Mouse (Mus musculus) mouse trophoblast stem cell (cell line): Measurements from ENCODE around the gene Med13.
"Not testable (repeated sequence)": the region's sequence is repeated elsewhere in the genome, so short reads cannot be mapped to it uniquely, and the experiment has no call there.

ENCODE experiments used
- in situ Hi-C, 2 experiments: fragments of 300-500 bp; cut with MseI, MboI; formaldehyde crosslinking; loops; 2 replicates in 1 of 2; 3 replicates in 1 of 2; pipeline ENCODE4 v1.15.1; 2025

Med13 gene

GRCm38 (mm10) chr11:86310280-86310679 lies 47.1 kb downstream of the Med13 start:
- in situ Hi-C loops = no loop called here

GRCm38 (mm10) chr11:86292201-86292600 lies 65.2 kb downstream of the Med13 start:
- in situ Hi-C loops = not testable (repeated sequence)

DNA sequence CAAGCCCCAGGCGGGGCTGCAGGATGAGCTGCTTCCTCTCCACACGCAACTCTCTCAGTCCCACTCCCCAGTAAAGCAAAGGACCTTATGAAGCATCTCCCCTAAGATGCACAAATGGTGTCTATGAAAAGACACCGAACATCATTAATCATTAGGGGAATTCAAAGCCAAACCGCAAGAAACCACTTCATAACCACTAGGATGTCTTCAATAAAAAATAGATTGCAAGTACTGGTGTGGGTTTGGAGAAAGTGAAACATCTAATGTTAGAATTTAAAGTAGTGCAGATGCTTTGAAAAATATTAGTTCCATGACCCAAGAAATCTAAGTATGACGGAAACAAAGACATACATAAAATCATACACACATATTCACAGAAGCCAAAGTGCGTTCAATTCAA lies 65.7 kb downstream of the Med13 start:
- in situ Hi-C loops = no loop called here

- in situ Hi-C loops = no loop called here
Measured at GRCm38 (mm10) chr11:86285729-86286128, 71.7 kb downstream of the Med13 start.

DNA sequence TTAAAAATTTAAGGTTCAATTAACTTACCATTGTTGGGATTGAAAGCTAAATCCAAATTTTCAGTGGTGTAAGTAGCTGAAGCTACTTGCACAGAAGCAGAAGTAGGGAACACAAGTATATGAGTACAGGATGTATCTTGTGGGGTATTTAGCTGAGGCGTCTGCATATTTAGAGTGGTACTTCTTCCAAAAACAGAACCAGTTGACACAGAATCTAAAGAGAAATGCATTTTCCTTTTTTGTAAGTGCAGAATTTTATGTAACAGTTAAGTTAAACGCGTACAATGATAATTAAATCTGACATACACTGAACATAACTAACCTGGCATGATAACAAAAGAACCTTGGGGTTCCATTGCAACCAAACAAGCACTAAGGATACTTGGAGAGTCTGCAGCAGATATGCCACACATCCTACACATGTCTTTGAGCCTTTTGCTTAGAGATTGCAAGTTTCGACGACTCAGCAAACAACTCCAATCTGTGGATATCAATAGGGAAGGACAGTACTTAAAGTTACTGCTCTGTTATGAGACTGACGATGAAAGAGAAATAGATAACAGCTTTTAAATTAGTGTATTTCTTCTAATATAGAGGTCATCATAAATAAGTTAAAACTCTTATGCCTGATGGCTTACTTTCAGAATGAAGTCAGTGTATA lies 78.8 kb downstream of the Med13 start:
- in situ Hi-C loops = no loop called here

DNA sequence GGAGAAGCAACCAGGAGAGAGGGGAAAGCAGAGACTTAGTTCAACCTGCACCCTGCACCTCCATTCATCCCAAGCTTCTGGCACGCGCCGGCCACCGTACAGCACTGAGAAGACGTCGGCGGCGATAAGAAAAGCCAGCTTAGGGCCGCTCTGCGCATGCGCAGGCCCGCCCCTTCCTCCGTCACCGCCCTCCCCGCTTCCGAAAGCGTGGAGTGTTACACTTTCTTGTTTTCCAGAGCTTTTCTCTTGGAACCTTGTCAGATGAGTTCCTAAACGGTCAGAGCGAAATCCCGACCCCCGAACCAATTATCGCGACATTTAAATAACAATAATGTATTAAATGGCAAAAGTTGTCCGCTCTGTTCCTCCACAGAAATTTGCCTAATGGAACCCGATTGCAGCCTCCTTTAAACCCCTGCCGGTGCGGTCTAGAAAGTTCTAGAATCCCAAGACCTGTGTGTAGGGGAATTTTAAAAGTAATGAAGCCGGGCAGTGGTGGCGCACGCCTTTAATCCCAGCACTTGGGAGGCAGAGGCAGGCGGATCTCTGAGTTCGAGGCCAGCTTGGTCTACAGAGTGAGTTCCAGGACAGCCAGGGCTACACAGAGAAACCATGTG lies 99.8 kb downstream of the Med13 start, which contains the start of gene Ints2:
TSS of gene Ints2 (minus strand) at position 116 of the 617 bp plus-strand sequence.
- in situ Hi-C loops = no loop called here

- in situ Hi-C loops = no loop called here
Measured at GRCm38 (mm10) chr11:86257054-86257453, 100.3 kb downstream of the Med13 start.

GRCm38 (mm10) chr11:86253342-86253741 lies 104.1 kb downstream of the Med13 start:
- in situ Hi-C loops = no loop called here

DNA sequence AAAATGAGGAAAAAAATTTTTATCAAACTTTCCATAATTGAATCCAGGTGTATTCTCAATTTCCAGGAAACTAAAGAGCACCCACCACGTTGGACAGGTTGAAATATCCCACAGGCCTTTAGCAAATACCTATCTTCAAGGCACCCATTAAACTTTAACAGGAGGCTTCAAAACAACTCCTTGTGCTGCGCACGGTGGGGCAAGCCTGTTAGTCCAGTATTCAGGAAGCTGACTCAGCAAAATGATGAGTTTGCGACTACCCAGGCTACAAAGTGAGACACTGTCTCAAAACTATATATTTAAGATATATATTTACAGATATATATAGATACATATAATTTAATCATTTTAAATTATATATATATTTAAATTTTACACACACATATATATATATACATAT lies 125.0 kb downstream of the Med13 start:
- in situ Hi-C loops = no loop called here

DNA sequence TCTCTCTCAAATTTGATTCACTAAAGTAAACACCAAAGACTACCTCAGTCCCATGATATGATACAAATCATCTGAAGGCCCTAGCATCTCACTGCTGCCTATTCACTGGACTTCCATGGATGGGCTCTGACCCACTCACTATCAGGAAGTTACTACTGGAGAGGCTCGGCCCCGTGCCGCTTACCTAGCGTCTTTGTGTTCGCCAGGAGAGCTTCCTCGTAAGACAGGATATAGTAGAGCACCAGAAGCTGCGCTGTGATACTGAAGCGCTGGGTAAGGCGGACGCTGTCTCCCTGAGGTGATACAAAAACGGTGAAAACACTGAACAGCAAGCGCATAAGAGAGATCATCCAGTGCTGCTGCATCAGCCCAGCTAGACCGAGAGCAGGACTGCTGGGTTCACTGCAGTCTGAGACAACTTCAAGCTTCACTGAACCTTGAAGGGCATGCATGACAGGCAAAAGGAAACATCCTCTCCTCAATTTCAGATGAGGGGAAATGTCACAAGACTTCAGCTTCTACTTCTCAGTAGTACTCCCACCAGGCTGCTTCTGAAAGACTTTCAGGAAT lies 125.5 kb downstream of the Med13 start:
- in situ Hi-C loops = no loop called here

GRCm38 (mm10) chr11:86226646-86227180 lies 130.7 kb downstream of the Med13 start:
- in situ Hi-C loops = no loop called here

DNA sequence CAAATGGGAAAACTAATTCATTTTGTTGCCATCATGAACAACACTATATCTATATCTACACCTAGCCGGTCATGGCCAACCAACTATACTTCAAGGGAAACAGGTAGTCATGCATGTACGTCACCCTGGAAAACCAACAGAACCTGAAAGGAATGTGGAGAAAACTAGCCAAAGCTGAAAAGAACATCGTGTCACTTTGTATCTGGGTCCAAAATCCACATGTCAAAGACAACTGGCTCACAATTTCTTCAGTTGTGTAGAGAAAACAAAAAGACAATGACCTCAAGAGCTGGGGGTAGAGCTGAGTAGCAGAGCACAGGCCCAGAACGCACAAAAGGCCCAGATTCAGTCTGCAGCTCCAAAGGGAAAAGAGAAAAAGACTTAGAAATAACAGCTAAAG lies 131.6 kb downstream of the Med13 start:
- in situ Hi-C loops = no loop called here
